Mouse (Mus musculus): Measurements from ENCODE around the gene Mospd3.
A peak's percentile ranks its signal among the peaks of the same experiment; 100 is the strongest.

Mospd3 gene

GRCm38 (mm10) chr5:137574470-137574901, 26.4 kb downstream of the Mospd3 start:
- peak; percentile 29 to 33 for DNase-seq (ENCODE audit: low spot score in 2 of 2)

DNA sequence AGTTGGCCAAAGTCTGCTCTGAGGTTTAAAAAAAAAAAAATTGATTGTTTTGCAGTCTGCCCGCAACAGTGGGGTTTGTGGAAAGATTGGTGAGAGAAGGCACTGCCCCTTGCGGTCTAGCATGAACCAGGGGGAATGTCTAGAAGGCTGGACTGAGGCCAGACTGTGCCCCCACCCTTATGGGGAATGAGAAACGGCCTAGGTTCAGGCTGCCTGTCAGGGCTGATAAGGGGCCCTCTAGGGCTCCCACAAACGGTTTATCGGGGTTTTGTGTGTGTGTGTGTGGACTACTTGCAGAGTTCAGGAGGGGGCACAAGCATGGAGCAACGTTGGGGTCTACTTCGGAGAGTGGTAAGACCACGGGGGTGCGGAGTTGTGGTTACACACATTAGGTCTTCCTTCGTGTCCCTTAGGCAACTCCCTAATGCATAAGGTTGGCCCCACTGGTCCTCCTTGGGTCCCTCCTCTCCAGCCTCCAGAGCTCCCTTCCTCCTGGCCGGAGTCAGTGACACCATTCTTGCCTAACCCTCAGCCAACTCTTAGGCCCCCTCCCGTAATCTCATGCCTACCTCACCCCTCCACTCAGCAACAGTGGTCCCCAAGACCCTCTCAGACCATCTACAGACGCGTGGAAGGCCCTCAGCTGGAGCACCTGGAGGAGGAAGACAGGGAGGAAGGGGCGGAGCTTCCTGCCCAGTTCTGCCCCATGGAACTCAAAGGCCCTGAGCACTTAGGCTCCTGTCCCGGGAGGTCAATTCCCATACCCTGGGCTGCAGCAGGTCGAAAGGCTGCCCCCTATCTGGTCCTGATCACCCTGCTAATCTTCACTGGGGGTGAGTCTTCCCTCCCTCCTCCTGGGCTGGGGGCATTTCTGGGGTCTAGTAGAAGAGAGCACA, 29.9 kb downstream of the Mospd3 start:
- no peak for DNase-seq (ENCODE audit: low spot score in 2 of 2)

DNA sequence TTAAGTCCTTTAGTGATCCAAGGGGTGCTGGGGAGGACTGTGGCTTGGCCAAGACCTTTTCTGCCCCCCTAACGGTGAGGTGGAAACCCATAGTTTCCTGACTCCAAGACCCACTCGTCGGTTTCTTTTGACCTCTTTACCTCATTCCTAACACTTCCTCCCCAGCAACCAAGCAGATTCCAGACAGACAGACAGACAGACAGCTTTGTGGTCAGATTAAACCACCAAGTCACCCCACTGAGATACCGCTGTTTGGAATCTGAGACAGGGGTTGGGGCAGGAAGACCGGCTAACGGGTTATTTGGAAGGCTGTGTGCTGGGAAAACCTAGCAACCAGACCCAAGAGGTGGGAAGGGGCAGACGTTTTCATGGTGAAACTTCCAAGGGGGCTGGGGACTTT, 30.7 kb downstream of the Mospd3 start:
- no peak for DNase-seq (ENCODE audit: low spot score in 2 of 2)

GRCm38 (mm10) chr5:137569665-137570064, 31.2 kb downstream of the Mospd3 start, which contains the start of gene Tfr2:
Gene Tfr2 (plus strand): TSS chr5:137569840.
- DNase-seq (ENCODE audit: low spot score in 2 of 2) = peak; percentile 28 to 56

GRCm38 (mm10) chr5:137569031-137569430, 31.8 kb downstream of the Mospd3 start:
- DNase-seq (ENCODE audit: low spot score in 2 of 2) = no peak

GRCm38 (mm10) chr5:137568223-137568798, 32.5 kb downstream of the Mospd3 start:
- DNase-seq (ENCODE audit: low spot score in 2 of 2) = no peak

- no peak for DNase-seq (ENCODE audit: low spot score in 2 of 2)
These were observed 34.4 kb downstream of the Mospd3 start for GRCm38 (mm10) chr5:137566416-137566815.

DNA sequence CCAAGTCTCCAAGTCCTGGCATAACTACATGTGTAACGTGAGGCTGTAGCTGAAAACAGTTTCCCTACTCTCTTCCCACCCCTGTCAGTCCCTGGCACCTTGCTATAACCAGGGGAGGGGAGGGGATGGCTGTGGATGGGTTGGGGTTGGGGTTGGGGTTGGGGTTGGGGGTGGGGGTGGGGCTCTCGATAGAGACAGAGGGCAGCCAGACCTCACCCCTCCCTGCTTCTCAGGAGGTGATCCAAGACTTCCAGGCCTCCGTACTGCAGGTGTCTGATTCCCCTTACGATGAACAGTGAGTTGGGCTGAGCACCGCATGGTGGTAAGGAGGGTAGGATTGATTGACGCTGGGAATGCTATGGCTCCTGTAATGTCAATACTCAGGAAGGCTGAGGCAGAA, 35.1 kb downstream of the Mospd3 start:
- DNase-seq (ENCODE audit: low spot score in 2 of 2) = no peak

DNA sequence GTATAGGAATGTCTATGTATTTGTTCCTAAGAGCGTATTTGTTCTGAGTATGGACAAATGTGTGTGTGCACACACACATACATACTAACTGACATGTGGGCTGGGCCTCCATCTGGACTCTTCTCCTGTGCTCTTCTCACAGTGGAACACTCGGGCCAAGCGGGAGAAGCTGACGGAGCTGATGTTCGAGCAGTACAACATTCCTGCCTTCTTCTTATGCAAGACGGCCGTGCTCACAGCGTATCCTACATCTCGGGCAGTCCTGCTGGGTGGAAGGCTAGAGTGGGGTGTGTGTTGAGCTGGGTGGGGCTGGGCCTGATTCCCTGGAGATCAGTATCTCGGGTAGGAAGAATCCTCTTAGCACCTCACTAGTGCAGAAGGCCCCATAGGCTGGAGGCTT, 37.9 kb downstream of the Mospd3 start:
- DNase-seq (ENCODE audit: low spot score in 2 of 2) = no peak

- no peak for DNase-seq (ENCODE audit: low spot score in 2 of 2)
These were observed 39.3 kb downstream of the Mospd3 start for GRCm38 (mm10) chr5:137561556-137561955.

DNA sequence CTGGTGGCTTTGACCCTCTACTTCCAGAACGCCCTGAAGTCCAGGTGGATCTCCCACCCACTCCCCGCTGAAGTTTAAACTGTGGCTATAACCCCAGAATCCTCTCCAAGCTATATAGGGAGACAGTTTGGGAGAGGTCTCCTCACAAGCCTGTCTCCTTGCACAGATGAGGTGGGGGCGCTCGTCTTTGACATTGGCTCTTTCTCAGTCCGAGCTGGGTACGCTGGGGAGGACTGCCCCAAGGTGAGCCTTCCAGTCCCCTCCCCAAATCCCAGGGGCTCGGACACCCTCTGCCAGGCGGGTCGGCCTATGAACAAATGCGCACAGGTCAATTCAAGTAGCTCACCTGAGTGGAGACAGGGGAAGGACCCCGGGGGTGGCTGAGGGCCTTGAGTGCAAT, 47.0 kb downstream of the Mospd3 start:
- no peak for DNase-seq (ENCODE audit: low spot score in 2 of 2)

DNA sequence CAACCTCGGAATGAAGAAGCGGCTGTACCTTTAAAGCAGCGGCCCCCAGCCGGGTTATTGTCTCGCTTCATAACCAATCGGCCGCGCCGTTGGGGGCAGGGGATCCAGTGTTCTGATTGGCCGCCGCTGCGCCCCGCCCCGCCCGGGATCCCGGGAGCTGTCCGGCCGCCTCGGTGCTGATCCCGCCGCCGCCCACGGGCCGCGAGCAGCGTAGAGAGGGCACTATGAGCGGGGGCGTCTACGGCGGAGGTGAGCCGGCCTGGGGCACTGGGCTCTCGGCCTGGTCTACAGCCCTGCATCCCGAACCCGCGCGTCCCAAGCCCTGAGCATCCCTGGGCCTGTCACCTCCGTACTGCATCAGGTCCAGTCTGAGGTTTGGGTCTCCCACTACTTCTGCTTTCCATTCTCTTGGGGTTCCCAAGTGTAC, 47.4 kb downstream of the Mospd3 start, which contains the start of gene Actl6b:
Gene Actl6b, plus strand, starts transcription at position 107 of the 427 bp plus-strand sequence.
- DNase-seq (ENCODE audit: low spot score in 2 of 2) = peak; percentile 14 to 35

- no peak for DNase-seq (ENCODE audit: low spot score in 2 of 2)
These were observed 47.9 kb downstream of the Mospd3 start for GRCm38 (mm10) chr5:137553000-137553399.

DNA sequence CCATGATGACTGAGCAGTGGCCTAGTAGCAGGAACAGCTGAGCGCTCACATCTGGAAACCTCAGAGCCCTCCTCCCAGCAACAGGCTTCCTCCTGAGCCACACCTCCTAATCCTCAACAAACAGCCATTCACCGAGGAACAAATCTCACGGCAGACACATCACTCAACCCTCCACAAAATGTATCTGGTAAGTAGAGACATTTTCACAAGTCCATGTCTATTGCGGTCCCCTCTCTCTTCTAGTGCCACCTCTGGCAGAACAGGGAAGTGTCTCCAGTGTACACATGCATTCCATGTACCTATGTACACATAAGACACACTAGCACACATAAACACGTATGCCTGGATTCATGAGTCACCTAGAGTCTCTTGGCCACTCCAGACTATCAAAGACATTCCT, 49.7 kb downstream of the Mospd3 start:
- no peak for DNase-seq (ENCODE audit: low spot score in 2 of 2)

GRCm38 (mm10) chr5:137549840-137550239, 51.0 kb downstream of the Mospd3 start:
- no peak for DNase-seq (ENCODE audit: low spot score in 2 of 2)
